Mouse (Mus musculus): ENCODE measurements at regions not wholly inside any gene's neighbourhood (a gene's known extent, or its start where the extent isn't known, plus 50 kb on each side); places are given as distances from the start of the nearest gene placed in this dataset.

DNA sequence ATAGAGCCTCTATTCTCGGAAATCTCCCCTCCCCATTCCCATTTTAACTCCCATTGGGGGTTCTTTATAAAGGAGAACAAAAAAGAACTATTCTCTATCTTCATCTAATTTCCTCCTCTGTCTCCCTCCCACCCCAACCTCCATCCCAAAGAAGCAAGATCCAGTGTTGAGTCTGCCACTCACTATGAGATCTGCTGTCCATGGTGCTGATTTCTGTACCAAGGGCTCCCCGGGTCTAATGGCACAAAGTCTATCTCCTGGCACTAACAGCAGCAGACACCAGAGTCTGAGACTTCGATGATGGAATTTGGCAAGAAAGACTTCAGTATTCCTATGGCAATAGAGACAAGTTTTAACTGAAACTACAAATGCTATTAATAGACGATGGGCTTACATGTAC is 68.7 kb upstream of the E2f7 start:
- TF ChIP-seq CTCF (IDR thresholded peaks at IDR 0.05; ENCODE audit: borderline replicate concordance, extremely low read depth, insufficient read depth, insufficient read length) (no peak), POLR2A (IDR thresholded peaks at IDR 0.05; ENCODE audit: borderline replicate concordance, extremely low read depth, insufficient read depth, insufficient read length, poor library complexity, severe bottlenecking) (no peak)

Data from brain, embryonic 14.5 days (tissue).